Mouse (Mus musculus): ENCODE data around the gene Agps.

The Agps gene

DNA sequence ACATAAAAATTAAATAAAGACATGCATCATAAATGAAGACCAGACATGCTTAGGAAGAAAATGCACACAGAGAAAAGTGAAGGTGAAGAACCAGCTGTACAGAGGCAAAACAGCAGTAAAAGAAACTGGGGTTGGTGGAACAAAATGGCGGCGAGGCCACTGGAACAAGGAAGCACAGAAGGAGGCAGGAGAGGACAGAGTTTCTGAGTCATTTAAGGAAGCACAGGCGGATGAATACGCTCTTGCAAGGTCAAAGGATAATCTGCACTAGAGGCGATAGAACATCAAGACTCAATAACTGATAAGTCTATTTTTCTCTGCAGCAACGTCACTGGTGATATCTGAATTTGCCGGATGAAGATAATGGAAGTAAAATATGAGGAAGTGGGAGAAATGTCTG, 1.7 kb upstream of the Agps start:
- no peak for DNase-seq

DNA sequence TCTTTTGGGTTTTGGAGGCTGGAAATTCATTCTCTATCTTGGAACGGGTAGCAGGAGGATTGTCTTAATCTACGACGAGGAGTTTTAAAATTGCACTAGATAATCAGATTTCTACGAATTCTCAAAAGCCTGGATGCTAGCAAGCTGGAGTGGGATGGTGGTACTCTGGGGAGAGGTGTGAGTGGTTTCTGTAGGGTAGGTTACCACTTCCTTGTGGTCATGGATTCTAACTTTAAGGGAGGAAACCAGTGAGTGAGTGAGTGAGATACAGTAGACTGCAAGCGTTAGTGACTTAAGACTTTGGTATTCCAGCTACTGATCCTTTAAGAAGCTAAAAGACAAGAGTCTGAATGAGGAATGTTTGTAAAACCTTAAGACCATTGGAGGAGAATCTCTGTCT, 804 bp downstream of the Agps start:
- no peak for DNase-seq

DNA sequence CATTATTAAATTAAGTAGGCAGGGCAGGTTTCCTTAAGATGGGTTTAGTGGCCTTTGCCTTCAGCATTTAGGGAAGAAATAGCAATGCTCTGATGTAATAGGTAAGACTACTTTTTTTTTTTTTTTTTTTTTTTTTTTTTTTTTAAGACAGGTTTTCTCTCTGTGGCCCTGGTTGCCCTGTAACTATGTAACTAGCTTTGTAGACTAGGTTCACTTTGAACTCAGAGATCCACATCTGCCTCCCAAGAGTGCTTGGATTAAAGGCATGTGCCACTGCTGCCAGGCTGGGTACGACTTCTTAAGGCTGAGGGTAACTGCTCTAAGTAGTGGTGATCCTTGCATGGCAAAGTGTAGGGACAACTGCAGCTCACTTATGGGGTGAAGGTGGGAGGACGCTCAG, 2.5 kb downstream of the Agps start:
- no peak for DNase-seq

DNA sequence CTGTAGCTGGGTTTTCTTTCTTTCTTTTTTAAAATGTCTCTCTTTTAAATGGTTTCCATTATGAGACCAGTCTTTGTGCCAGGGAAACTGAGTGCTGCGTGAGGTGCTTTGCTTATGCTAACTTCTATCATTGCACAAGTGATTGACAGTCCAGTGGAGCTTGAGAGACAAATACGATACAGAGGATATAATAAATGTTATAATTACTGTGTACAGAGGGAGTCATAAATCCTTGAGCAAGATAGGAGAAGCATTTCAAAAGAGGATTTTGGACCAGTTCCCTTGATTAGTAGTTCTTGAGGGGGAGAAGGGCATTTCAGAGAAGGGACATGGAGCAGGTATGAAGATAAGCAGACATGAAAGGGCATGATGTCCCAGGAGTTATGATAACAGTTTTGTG, 10.3 kb downstream of the Agps start:
- no peak for DNase-seq

DNA sequence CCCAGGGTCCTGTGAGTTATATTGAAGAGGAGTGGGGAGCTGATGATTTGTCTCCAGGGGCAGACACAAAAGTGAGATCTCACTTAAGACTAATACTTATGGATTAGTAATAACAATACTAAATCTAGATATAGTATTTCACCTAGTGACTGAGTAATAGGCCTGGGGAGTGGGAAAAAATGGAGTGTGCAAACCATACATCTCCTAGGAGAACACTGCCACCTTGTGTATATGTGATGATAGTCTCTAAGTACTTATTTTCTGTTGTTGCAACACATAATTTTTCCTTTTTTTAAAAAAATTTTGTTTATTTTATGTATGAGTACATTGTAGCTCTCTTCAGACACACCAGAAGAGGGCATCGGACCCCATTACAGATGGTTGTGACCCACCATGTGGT, 15.7 kb downstream of the Agps start:
- no peak for DNase-seq

DNA sequence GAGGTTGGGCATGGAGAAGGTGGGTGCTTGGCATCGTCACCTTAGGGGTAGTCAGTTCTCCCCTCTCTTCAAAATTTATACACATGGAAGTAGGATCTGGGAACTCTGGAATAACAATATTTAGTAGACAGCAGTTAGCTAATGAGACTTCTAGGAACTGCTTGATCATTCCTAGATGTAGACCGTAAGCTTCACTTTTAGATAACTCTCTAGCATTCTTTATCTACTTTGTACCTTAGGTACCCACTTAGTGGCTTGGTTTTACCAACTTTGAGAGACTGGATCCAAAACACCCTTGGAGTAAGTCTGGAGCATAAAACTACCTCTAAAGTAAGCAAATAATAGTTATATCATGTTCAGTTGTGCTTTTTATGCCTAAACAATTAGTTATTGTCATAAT, 20.5 kb downstream of the Agps start:
- DNase-seq = no peak

DNA sequence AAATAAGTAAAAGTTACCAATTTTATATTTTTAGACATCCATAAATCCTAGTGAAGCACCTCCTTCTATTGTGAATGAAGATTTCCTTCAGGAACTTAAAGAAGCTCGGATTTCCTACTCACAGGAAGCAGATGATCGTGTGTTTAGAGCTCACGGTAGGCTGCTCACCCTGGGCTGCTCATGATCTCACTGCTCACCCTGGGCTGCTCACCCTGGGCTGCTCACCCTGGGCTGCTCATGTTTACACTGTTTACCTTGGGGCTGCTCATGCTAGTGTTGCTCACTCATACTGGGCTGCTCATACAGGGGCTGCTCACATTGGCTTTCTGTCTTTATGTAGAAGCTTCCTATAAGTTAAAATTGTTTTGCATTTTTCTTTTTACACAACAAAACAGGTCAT, 22.2 kb downstream of the Agps start:
- DNase-seq = no peak

DNA sequence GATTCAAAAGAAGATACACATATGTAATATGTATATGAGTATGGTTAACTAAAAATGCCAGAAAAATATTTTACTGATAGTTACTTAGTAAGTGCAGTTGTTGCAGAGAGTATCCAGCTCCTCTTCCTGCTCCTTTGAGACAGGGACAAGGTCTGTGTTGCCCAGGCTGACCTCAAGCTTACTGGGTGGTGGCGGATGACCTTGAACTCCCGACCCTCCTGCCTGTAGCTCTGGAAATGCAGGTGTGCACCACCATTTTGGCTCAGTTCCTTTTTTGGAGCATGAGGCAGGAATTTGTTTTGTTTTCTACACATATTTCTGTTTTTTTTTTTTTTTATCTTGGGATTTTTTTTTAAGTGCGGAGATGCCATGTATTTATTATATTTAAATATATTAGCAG, 29.1 kb downstream of the Agps start:
- no peak for DNase-seq

DNA sequence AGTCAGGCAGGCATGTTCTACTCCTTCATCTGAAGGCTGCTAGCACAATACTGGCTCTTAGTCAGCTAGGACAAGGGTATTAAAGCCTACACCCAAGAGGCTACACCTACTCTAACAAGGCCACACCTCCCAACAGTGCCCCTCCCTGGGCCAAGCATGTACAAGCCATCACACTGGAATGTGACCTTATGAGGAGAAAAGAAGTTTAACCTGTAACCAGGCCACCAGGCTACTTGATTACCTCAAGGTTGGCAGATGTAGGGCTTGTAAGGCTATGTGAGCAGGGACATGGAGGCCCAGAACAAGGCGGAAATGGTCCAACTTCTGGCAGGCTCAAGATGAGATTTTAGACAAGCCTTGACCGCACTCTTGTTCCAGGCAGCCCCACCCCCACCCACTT, 37.6 kb downstream of the Agps start:
- DNase-seq = no peak

DNA sequence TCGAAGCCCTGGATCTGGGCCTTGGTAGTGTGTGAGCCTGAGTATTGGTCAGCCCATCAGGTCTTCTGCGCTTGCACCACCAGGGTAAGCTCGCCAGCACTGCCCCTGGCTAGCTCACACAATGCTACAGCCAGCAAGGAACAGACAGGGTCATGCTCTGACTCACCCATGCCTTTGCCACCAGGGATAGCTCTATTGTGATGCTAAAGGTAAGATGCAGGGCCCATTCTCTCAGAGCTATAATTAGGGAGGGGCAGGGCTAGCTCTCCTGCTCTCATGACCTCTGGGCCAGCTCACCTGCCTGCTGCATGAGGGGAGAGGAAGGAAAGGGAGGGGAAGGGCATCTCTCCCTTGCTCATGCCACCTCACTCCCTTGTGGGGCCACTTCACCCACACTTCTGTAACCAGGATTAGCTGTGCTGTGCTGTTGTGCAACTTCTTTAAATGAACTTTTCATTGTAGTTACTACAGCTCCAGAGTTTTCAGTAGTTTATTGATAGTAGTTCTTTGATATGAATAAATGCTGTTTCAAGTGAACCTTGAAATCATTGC, 42.1 kb downstream of the Agps start:
- no peak for DNase-seq

DNA sequence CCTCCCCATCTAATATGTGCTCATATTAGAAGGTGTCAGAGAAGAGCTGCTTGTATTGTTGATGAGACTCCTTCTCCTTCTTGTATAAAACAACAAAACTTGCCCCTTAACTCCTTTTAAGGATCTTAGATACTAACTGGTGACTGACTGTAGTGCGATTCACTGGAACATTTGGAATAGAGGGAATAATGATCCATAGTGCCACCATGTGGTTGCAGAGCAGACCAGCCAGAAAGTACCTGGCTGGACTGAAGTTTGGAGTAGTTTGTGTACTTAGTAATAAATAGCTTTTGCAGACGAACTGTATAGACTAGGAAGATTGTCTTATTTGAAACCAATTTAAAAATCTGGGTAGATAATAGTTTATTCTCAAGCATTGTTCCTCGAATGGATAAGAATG, 47.8 kb downstream of the Agps start:
- no peak for DNase-seq

DNA sequence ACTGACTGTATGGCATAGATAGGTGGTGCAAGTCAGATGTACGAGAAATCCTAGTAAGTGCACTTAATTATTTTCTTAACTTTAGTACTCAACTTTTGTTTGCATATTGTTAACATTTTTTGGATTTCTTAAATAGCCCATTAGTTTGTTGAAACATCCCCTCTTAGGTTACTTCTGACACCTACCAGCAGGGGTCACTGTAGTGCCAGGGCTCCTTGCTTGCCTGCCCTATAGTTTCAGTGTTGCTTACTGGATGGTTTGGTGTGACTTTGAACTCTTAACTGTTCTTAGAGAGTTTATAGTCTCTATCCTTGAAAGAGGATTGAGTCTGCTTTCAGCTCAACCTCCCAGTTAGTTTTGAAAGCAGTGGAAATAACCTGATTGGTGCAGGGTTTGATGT, 51.6 kb downstream of the Agps start:
- peak; percentile 52 for DNase-seq

DNA sequence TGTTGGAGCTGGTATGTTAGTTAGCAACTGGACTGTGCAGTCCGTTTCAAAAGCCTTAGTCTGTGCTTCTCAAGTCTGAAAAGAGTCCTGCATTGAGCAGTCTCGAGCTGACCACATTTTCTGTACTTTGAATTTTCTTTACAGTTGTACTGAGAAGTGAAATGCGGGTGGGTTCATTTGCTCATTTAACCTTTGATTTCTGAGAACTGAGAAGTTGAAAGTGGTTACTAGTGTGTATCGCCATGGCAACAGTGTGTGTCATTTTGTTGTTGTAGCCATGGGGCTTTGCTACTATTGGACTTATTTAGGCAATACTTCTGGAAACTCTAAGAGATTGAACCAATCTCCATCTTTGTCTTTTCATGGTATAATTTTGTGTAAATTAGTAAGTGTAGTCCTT, 60.0 kb downstream of the Agps start:
- DNase-seq = no peak

DNA sequence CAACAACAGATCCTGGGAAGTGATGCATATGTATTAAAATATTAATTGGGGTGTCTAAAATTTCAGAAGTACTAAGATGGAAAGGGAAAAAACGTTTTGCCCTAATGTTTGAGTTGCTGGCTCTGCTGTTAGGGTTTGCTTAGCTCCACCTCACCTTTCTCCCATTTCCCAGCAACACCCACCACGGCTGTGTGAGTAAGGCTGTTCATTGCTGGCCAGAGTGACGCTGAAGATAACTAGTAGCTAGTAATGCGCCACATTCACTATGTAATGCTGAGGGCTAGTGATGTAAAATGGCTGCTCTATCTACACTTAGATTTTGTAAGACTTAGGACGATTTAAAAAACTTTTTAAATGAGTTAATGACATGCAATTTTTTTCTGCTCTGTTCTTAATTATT, 63.7 kb downstream of the Agps start:
- DNase-seq = no peak

DNA sequence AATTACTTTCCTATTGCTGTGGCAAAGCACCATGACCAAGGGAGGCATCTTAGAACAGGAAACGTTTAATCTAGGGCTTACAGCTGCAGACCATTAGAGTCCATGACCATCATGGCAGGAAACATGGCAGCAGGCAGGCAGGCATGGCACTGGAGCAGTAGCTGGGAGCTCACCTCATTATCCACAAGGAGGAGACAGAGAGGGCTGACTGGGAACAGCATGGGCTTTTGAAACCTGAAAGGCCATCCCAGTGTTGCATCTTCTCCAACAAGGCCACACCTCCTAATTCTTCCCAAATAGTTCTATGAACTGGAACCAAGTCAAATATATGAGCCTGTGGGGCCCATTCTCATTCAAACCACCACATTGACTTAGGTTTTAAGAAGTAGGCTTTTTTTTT, 68.3 kb downstream of the Agps start:
- DNase-seq = no peak

DNA sequence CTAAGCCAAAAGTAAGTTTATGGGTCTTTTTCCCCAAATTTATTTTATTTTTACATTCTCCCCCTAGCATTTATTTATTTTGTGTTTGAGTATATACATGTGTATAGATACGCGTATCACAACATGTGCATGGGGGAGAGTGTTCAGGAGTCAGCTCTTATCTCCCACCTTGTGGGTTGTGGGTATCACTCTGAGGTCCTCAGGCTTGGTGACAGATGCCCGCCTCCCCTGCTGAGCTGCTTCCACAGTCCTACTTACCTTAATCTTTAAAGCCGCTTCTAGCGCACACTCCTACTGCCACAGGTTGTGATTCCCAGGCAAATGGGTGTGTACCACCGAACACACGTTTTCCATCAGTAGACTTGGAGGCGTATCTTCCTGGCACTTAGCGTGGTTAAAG, 69.9 kb downstream of the Agps start:
- DNase-seq = no peak

DNA sequence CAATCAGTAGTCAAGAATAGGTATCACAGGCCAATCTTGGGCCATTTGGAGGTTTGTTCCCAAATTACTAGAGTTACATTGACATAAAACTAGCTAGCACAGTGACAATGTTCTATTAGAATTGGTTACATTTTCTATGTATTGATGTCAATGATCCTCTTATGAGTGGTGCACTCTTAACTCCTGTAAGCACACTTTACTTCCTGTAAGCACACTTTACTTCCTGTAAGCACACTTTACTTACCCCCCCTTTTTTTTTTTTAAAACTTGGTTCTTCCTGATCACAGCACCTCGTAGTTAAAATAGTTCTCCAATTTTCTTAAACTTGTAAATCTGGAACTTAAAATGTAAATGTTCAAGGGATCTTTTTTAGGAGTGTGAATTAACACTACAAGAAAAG, 75.2 kb downstream of the Agps start:
- DNase-seq = no peak

DNA sequence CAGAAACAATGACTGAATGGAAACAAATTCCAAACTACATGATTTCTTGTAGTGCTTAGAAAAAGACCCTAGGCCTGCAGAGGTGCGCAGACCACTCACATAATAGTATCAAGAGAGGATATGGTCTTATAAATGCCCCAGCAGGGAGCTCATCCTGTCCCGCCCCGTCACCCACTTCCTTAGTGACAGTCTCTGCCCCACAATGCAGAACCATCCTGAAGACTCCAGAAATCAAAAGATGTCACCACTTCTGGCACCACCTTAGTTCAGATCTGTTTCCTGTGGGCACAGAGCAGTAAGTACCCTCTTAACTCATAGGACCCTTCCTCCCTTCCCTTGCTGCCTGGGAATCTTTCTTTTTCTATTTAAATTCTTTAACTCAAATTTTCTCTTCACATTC, 83.1 kb downstream of the Agps start:
- DNase-seq = no peak

DNA sequence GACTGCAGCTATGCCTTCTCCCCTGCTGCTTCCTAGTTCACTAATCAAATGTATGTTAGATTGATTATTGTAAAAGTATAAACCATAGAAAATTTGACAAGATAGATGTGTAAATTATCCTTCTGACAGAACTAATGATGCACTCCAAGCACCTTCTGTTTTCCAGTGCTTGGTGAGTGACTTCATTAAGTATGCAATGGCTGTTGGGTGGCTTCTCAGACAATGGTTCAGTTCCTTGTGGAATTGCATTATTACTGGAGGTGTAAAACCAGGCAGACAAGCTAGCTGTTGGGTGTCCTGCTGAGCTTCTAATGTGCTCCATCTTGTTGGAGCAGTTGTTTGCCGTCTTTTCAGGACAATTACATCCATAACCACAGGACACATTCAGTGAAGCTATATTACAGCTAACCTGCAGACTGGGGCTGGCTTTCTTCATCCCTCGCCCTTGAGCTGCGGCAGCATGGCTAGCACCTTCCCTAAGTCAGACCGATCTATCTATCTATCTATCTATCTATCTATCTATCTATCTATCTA, 91.9 kb downstream of the Agps start:
- no peak for DNase-seq

DNA sequence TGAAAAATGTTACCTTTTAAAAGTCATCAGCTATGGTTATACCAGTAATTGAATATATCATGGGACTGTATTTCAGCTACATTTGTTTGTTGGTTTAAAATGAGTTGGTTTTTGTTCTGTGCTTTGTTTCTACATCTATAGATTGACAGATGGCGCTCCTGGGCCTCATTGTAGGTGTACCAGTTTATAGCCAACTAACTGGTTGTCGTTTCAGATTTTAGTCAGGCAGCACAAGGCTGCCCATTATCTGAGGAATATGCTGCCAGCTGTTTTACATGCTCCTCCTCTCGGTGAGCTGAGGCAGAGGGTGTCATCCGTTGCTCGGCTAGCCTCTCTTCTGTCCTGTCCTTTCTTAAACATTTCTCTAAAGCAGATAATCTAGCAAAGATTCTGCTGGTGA, 94.1 kb downstream of the Agps start:
- DNase-seq = no peak

DNA sequence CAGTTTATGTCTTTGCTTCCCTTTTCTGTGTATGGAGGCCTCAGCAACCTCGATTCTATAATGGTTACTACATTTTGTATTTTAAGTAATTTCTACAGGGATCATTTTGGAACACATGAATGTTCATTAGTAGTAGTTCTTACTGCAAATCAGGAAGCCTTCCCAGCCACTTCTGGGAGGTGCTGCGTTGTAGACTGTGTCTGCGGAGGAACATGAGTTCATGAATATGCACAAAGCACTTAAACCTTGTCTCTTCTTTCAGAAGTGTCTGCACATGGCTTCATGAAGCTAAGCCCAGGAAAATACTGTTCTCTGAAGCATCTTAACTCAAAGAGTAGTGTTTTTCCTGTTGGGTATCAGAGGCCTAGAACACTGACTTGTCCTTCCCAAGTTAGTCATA, 96.0 kb downstream of the Agps start:
- DNase-seq = no peak

DNA sequence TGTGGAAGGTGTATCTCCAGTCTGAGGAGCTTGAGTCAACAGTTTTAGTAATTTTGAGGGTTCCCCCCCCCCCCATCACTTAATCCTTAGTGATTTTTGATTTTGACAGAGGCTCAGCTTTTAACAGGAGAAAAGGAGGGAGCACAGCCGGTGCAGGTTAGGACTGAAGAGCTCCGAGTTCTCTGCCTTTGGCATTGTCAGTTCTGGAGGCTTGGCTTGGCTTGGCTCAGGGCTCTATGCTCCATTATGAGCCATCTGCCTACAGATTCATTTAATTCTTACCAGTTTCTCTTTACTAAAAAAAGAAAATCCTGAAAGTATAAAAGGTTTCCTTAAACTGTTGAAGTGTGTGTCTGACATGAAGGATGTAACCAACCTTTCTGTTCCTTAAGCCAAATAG, 97.2 kb downstream of the Agps start:
- DNase-seq = no peak

DNA sequence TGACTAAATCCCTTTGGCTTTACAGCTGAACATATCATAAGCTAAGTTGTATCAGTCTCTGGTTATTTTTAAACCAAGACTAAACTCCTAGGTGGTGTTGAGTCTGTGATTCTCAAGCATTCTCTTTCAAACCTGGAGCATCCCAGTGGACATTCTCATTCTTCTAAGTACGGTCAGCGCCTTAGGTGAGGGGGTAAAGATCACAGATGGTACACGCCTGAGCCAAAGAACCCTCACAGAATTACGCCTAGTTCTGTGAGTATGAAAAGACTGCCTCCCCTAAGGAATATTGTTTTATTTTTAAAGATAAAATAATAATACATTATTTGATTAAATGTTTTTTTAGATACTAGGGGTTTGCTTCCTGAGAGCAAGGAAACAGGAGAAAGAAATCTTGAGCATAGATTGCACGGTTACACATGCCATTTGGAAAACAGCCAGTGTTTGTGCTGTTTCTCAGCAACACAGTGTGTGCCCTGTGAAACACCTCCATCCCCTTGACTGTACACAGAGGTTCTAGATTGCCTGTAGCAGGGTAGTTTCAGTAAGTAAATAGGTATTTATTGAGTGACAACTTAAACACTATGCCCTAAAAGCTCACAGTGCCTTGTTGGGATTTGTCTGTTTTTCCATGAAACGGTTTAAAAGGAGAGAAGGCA, 97.9 kb downstream of the Agps start:
- no peak for DNase-seq

DNA sequence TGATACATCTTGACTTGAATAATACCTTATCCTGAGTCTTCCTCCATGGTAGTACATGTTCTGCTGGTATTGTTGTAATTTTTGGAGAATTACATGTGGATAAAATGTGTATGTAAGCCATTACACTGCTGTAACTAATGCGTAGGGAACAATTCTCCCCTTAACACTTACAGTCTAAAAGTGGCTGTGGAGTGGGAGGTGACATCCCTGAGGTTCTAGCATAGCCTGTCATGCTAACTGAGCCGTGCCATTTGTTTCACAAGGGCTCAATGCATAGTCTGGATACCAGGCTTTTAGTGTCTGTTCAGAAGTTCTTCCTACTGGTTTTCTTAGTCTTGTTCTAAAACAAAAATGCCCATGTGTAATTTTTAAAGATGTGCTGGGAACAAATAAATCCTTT, 99.0 kb downstream of the Agps start:
- no peak for DNase-seq

DNA sequence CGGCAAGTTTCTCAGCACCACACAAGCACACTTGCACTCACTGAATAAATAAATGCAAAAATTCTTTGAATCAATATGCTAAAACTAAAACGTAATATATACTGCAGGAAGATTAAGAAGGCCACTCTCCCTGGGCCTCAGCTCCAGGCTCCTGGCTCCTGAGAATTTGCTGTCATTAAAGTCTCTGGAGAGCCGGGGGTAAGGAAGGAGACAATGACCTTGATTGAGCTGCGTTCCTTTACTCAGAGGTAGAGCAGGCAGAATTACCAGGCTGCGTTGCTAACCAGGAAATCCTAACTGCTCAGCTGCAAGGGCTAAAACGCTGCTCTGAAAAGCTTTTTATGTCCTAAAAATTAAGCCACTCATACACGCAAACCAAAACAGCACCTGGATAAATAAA, 101.6 kb downstream of the Agps start:
- DNase-seq = no peak

Data from right cerebral cortex, postnatal 14 days (tissue).